Mouse (Mus musculus): ENCODE measurements at regions not wholly inside any gene's neighbourhood (a gene's known extent, or its start where the extent isn't known, plus 50 kb on each side); places are given as distances from the start of the nearest gene placed in this dataset.

- ATAC-seq (ENCODE audit: insufficient read depth, low FRiP score, low TSS enrichment), result no peak
- Histone ChIP-seq H3K27me3 (ENCODE audit: control insufficient read depth, insufficient read depth, low read length) (no peaks in the 10 kb centered on the region), H3K9me3 (ENCODE audit: control insufficient read depth, low read length) (no peaks in the 10 kb centered on the region), H3K4me1 (ENCODE audit: control insufficient read depth, insufficient read depth, low read length) (no peaks in the 10 kb centered on the region), H3K4me3 (ENCODE audit: low read depth, low read length) (no peak overlapping the region), H3K36me3 (ENCODE audit: control insufficient read depth, insufficient read depth, low read length) (no peaks in the 10 kb centered on the region), H3K27ac (ENCODE audit: low read depth, low read length) (no peak overlapping the region), H3K4me2 (ENCODE audit: low read depth) (no peak overlapping the region), H3K9ac (ENCODE audit: low read length) (no peak overlapping the region)
- peak; percentile 25 for DNase-seq (ENCODE audit: low spot score)
- 54% methylated on average over 3 of the region's 3 CpGs for WGBS
Observed at GRCm38 (mm10) chr1:81950140-81950550, 282.8 kb upstream of the Gm9747 start.

DNA sequence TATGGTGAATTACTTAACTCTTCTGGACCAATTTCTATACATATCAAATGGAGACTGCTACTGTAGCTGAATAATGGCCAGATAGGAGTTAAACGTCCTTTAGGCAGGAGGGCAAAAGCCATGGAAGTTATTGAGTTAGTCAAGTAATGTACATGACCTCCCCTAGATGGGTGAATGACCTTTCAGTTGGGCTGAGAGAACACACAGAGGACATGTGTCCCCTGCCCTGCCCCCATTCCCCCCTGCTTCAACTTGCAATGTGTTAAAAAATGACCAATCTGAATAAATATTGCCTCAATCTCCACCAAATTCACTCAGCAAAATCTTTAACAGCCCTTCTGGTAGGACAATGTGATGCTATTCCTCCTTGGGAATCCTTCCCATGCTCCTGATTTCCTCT is 282.1 kb upstream of the Gm9747 start:
- no peak overlapping the region for H3K4me2 ChIP-seq (ENCODE audit: low read depth)
- no peak for DNase-seq (ENCODE audit: low spot score)
- no peak overlapping the region for H3K9ac ChIP-seq (ENCODE audit: low read length)
- 63% methylated on average over 1 of the region's 1 CpGs for WGBS
- no peaks in the 10 kb centered on the region for H3K36me3 ChIP-seq (ENCODE audit: control insufficient read depth, insufficient read depth, low read length)
- no peak for ATAC-seq (ENCODE audit: insufficient read depth, low FRiP score, low TSS enrichment)
- no peaks in the 10 kb centered on the region for H3K4me1 ChIP-seq (ENCODE audit: control insufficient read depth, insufficient read depth, low read length)
- no peak overlapping the region for H3K4me3 ChIP-seq (ENCODE audit: low read depth, low read length)
- no peaks in the 10 kb centered on the region for H3K27me3 ChIP-seq (ENCODE audit: control insufficient read depth, insufficient read depth, low read length)
- H3K27ac ChIP-seq (ENCODE audit: low read depth, low read length), result no peak overlapping the region
- H3K9me3 ChIP-seq (ENCODE audit: control insufficient read depth, low read length), result no peaks in the 10 kb centered on the region

DNA sequence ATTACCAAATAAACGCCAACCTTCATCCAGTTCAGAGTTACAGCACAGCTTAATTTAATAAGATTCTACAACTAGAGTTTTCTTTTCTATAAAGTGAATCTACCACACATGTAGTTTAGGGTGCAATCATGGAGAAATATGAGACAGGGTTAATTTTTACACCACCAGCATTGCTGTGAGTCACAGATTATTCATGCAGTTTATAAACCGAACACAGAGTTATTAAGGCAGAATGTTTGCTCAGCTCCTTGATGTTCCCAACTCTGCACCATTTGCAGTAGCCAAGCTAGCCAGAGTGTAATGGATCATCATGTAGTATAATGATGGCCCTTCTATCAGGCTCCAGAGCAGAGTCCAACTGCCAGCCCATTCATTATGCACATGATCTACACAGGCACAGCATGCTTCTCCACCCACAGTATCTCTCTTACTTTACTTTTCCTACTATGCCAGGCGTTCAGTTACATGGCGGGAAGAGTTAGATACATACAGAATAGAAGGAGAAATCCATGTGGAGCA is 281.4 kb upstream of the Gm9747 start:
- Histone ChIP-seq H3K27me3 (ENCODE audit: control insufficient read depth, insufficient read depth, low read length) (no peaks in the 10 kb centered on the region), H3K9ac (ENCODE audit: low read length) (no peak overlapping the region), H3K4me2 (ENCODE audit: low read depth) (no peak overlapping the region), H3K4me3 (ENCODE audit: low read depth, low read length) (no peak overlapping the region), H3K4me1 (ENCODE audit: control insufficient read depth, insufficient read depth, low read length) (no peaks in the 10 kb centered on the region), H3K9me3 (ENCODE audit: control insufficient read depth, low read length) (no peaks in the 10 kb centered on the region), H3K36me3 (ENCODE audit: control insufficient read depth, insufficient read depth, low read length) (no peaks in the 10 kb centered on the region), H3K27ac (ENCODE audit: low read depth, low read length) (no peak overlapping the region)
- DNase-seq (ENCODE audit: low spot score) (no peak), ATAC-seq (ENCODE audit: insufficient read depth, low FRiP score, low TSS enrichment) (no peak)
- WGBS, result 86% methylated on average over 4 of the region's 4 CpGs

DNA sequence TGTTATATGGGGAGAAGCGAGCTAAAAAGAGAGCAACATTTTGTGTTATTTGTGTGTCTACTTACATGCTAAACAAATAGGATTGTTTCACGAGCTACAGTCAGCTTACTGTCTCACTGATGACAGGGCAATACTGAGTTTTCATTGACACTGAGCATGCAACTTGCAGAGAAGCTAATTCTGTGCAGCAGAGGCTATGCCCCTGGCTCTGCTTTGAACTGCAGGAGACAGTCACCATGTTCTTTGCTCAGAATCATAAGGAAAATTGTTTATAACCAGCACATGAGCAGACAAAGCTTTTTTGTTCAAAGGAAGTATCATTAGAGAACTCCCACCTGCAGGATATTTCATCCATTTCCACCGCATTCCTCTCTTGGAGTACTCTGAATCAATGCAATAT is 280.8 kb upstream of the Gm9747 start:
- ATAC-seq (ENCODE audit: insufficient read depth, low FRiP score, low TSS enrichment), result no peak

DNA sequence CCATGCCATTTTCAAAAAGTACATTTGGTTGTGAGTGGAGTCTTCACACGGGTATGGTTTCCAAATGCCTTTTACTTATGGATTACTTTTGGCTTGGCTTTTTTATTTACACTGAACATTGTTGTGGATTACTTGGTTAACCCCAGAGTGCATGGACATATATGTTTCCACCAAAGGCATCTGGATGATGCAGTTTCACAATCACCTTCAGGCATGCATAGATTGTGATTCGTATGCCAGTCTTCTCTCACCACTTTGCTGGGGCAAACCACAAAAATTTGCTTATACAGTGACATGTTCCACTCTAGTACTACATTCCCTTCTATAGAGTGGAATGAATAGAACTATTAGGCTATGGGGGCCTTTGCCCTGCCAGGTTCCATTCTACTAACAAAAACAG is 278.4 kb upstream of the Gm9747 start:
- 82% methylated on average over 2 of the region's 2 CpGs for WGBS

More for the DNA sequence above, 280.8 kb upstream of the Gm9747 start:
- no peak overlapping the region for H3K9ac ChIP-seq (ENCODE audit: low read length)
- H3K4me1 ChIP-seq (ENCODE audit: control insufficient read depth, insufficient read depth, low read length), result no peaks in the 10 kb centered on the region
- H3K27ac ChIP-seq (ENCODE audit: low read depth, low read length), result no peak overlapping the region
- DNase-seq (ENCODE audit: low spot score), result no peak
- WGBS, result 81% methylated on average over 3 of the region's 3 CpGs
- no peaks in the 10 kb centered on the region for H3K27me3 ChIP-seq (ENCODE audit: control insufficient read depth, insufficient read depth, low read length)
- H3K4me3 ChIP-seq (ENCODE audit: low read depth, low read length), result no peak overlapping the region
- no peaks in the 10 kb centered on the region for H3K9me3 ChIP-seq (ENCODE audit: control insufficient read depth, low read length)
- H3K36me3 ChIP-seq (ENCODE audit: control insufficient read depth, insufficient read depth, low read length), result no peaks in the 10 kb centered on the region
- no peak overlapping the region for H3K4me2 ChIP-seq (ENCODE audit: low read depth)

DNA sequence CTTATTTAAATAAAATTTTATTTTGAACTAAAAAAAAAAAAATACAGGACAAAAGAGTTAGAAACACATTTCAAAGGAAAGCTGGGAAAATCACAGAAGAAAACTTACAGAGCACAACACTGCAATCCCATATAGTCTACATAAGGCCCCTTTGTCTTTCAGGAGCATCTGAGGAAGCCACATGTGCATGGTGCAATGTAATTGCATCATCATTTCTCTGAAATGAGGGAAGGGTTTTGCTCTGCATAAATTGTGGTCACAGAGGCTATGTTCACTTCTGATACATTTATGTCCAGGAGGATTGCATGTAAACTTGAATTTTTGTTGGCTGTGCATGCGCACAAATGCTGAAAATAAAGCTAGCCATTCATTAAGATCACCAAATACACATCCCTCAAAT is 265.9 kb upstream of the Gm9747 start:
- Histone ChIP-seq H3K27me3 (ENCODE audit: control insufficient read depth, insufficient read depth, low read length) (no peaks in the 10 kb centered on the region), H3K4me2 (ENCODE audit: low read depth) (no peak overlapping the region), H3K4me3 (ENCODE audit: low read depth, low read length) (no peak overlapping the region), H3K9ac (ENCODE audit: low read length) (no peak overlapping the region), H3K36me3 (ENCODE audit: control insufficient read depth, insufficient read depth, low read length) (no peaks in the 10 kb centered on the region), H3K27ac (ENCODE audit: low read depth, low read length) (no peak overlapping the region), H3K9me3 (ENCODE audit: control insufficient read depth, low read length) (no peaks in the 10 kb centered on the region), H3K4me1 (ENCODE audit: control insufficient read depth, insufficient read depth, low read length) (no peaks in the 10 kb centered on the region)
- ATAC-seq (ENCODE audit: insufficient read depth, low FRiP score, low TSS enrichment) (no peak), DNase-seq (ENCODE audit: low spot score) (no peak)
- 92% methylated on average over 1 of the region's 1 CpGs for WGBS

More for the DNA sequence above, 278.4 kb upstream of the Gm9747 start:
- Histone ChIP-seq H3K9ac (ENCODE audit: low read length) (no peak overlapping the region), H3K4me1 (ENCODE audit: control insufficient read depth, insufficient read depth, low read length) (no peaks in the 10 kb centered on the region), H3K27ac (ENCODE audit: low read depth, low read length) (no peak overlapping the region), H3K36me3 (ENCODE audit: control insufficient read depth, insufficient read depth, low read length) (no peaks in the 10 kb centered on the region), H3K9me3 (ENCODE audit: control insufficient read depth, low read length) (no peaks in the 10 kb centered on the region), H3K4me2 (ENCODE audit: low read depth) (no peak overlapping the region), H3K27me3 (ENCODE audit: control insufficient read depth, insufficient read depth, low read length) (no peaks in the 10 kb centered on the region), H3K4me3 (ENCODE audit: low read depth, low read length) (no peak overlapping the region)
- DNase-seq (ENCODE audit: low spot score) (no peak), ATAC-seq (ENCODE audit: insufficient read depth, low FRiP score, low TSS enrichment) (no peak)

DNA sequence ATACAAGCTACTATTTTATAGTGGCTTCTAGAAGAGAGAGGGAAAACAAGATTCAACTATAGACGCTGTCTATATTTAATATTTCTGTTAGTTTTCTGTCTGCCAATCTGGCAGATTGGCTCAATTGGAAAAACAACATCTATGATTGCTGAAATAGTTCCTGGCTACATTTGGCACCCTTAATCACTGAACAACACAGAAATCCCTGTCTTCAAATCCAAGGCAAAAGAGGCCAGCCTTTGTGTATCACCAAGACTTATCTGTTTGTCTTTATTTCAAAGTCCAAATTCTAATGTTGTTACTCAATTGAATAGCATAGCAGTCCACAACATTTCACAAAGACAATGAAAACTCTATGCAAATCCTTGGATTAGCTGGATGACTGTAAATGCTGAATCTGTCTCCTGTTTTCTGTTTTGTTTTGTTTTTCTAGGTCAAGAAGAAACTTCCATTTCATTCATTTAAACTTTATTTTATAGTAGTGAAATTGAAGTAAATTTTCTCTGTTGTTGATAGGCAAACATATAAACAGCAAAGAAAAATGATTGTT is 265.1 kb upstream of the Gm9747 start:
- Histone ChIP-seq H3K27me3 (ENCODE audit: control insufficient read depth, insufficient read depth, low read length) (no peaks in the 10 kb centered on the region), H3K36me3 (ENCODE audit: control insufficient read depth, insufficient read depth, low read length) (no peaks in the 10 kb centered on the region), H3K27ac (ENCODE audit: low read depth, low read length) (no peak overlapping the region), H3K9me3 (ENCODE audit: control insufficient read depth, low read length) (no peaks in the 10 kb centered on the region), H3K4me2 (ENCODE audit: low read depth) (no peak overlapping the region), H3K4me1 (ENCODE audit: control insufficient read depth, insufficient read depth, low read length) (no peaks in the 10 kb centered on the region), H3K9ac (ENCODE audit: low read length) (no peak overlapping the region), H3K4me3 (ENCODE audit: low read depth, low read length) (no peak overlapping the region)
- WGBS, result 85% methylated on average over 1 of the region's 1 CpGs
- DNase-seq (ENCODE audit: low spot score), result no peak
- ATAC-seq (ENCODE audit: insufficient read depth, low FRiP score, low TSS enrichment), result no peak

- no peak for ATAC-seq (ENCODE audit: insufficient read depth, low FRiP score, low TSS enrichment)
- no peak overlapping the region for H3K9ac ChIP-seq (ENCODE audit: low read length)
Observed at GRCm38 (mm10) chr1:81972575-81972974, 260.3 kb upstream of the Gm9747 start.

GRCm38 (mm10) chr1:81973481-81973880 is 259.4 kb upstream of the Gm9747 start:
- no peaks in the 10 kb centered on the region for H3K4me1 ChIP-seq (ENCODE audit: control insufficient read depth, insufficient read depth, low read length)
- 94% methylated on average over 4 of the region's 4 CpGs for WGBS
- no peak for ATAC-seq (ENCODE audit: insufficient read depth, low FRiP score, low TSS enrichment)

More at GRCm38 (mm10) chr1:81972575-81972974, 260.3 kb upstream of the Gm9747 start:
- H3K36me3 ChIP-seq (ENCODE audit: control insufficient read depth, insufficient read depth, low read length), result no peaks in the 10 kb centered on the region
- no peak for DNase-seq (ENCODE audit: low spot score)
- no peaks in the 10 kb centered on the region for H3K27me3 ChIP-seq (ENCODE audit: control insufficient read depth, insufficient read depth, low read length)
- WGBS, result 86% methylated on average over 5 of the region's 5 CpGs
- no peaks in the 10 kb centered on the region for H3K9me3 ChIP-seq (ENCODE audit: control insufficient read depth, low read length)
- H3K4me3 ChIP-seq (ENCODE audit: low read depth, low read length), result no peak overlapping the region
- H3K4me2 ChIP-seq (ENCODE audit: low read depth), result no peak overlapping the region
- no peak overlapping the region for H3K27ac ChIP-seq (ENCODE audit: low read depth, low read length)
- H3K4me1 ChIP-seq (ENCODE audit: control insufficient read depth, insufficient read depth, low read length), result no peaks in the 10 kb centered on the region

More at GRCm38 (mm10) chr1:81973481-81973880, 259.4 kb upstream of the Gm9747 start:
- Histone ChIP-seq H3K9me3 (ENCODE audit: control insufficient read depth, low read length) (no peaks in the 10 kb centered on the region), H3K27ac (ENCODE audit: low read depth, low read length) (no peak overlapping the region), H3K9ac (ENCODE audit: low read length) (no peak overlapping the region), H3K4me3 (ENCODE audit: low read depth, low read length) (no peak overlapping the region), H3K4me2 (ENCODE audit: low read depth) (no peak overlapping the region), H3K27me3 (ENCODE audit: control insufficient read depth, insufficient read depth, low read length) (no peaks in the 10 kb centered on the region), H3K36me3 (ENCODE audit: control insufficient read depth, insufficient read depth, low read length) (no peaks in the 10 kb centered on the region)
- DNase-seq (ENCODE audit: low spot score), result no peak

Measured in neural tube, embryonic 11.5 days (tissue).